In genomic region chr15:83209092-83209695, GRCm38 (mm10) we compare ENCODE assay signal across 9 mouse cellular contexts. TPM values are rescaled to one million over a fixed set of nuclear protein-coding genes. Genes with fewer than 3 reads are reported as not detected.
DNase-seq lines count a peak whose midpoint lies in the region; ATAC-seq lines count a peak whose summit lies in the region.
"Had no signal": no experiment of that assay in that cellular context is flagged by ENCODE, and none has a peak within 500 bp of the region (broad histone marks: within the 10 kb centered on the region; RNA-seq: fewer than 3 reads in every experiment).

No protein-coding gene starts in this region.

- no peak for DNase-seq in kidney, adult 11 months
- peak; percentile 33 for DNase-seq in embryo, embryonic 11 days
- peak; percentile 19 for DNase-seq in hindbrain, embryonic 11.5 days (ENCODE audit: low spot score)
- DNase-seq in right cerebral cortex, adult 18-20 months: no peak
- DNase-seq in cerebellum, postnatal 4 days (ENCODE audit: low spot score in 2 of 2): no peak
- no peak for DNase-seq in right cerebral cortex, postnatal 25 days
- DNase-seq: lung, adult 18-20 months had no signal

- peaks cover 19% of the 10 kb centered on the region for H3K4me1 ChIP-seq in kidney, embryonic 15.5 days
- no peaks in the 10 kb centered on the region for H3K4me1 ChIP-seq in hindbrain, embryonic 11.5 days (replicated peaks; ENCODE audit: control insufficient read depth, insufficient read depth, low read length)
- H3K4me1 ChIP-seq in midbrain, embryonic 13.5 days (replicated peaks): peaks cover 4% of the 10 kb centered on the region; the same call in 1 of the 2 replicates

- peak overlapping the region; percentile 59 for H3K4me2 ChIP-seq in kidney, embryonic 15.5 days
- no peak overlapping the region for H3K4me2 ChIP-seq in hindbrain, embryonic 11.5 days (replicated peaks; ENCODE audit: low read depth, low read length)
- peak overlapping the region; percentile 44 for H3K4me2 ChIP-seq in midbrain, embryonic 13.5 days (replicated peaks)

- 0 out of 2 replicates have a peak overlapping the region, but pooled peaks have one; percentile 5 for H3K9ac ChIP-seq in kidney, embryonic 15.5 days
- no peak overlapping the region for H3K9ac ChIP-seq in hindbrain, embryonic 11.5 days (ENCODE audit: low read depth, low read length)
- H3K9ac ChIP-seq in midbrain, embryonic 13.5 days (replicated peaks): no peak overlapping the region; the same call in 1 of the 2 replicates

- 38% methylated on average over 4 of the region's 4 CpGs for WGBS in kidney, embryonic 15.5 days
- 39% methylated on average over 4 of the region's 4 CpGs for WGBS in hindbrain, embryonic 11.5 days
- 40% methylated on average over 4 of the region's 4 CpGs for WGBS in midbrain, embryonic 13.5 days

- no peak overlapping the region for H3K27ac ChIP-seq in kidney, embryonic 15.5 days
- no peak overlapping the region for H3K27ac ChIP-seq in hindbrain, embryonic 11.5 days (ENCODE audit: low read depth, low read length)
- H3K27ac ChIP-seq in midbrain, embryonic 13.5 days: no peak overlapping the region

- H3K27me3 ChIP-seq in kidney, embryonic 15.5 days: no peaks in the 10 kb centered on the region
- no peaks in the 10 kb centered on the region; the same call in 1 of the 2 replicates for H3K27me3 ChIP-seq in hindbrain, embryonic 11.5 days (ENCODE audit: control insufficient read depth, insufficient read depth, low read length)
- 0 out of 2 replicates have a peak, but pooled peaks cover 3% of the 10 kb centered on the region for H3K27me3 ChIP-seq in midbrain, embryonic 13.5 days

- no peaks in the 10 kb centered on the region for H3K36me3 ChIP-seq in kidney, embryonic 15.5 days
- no peaks in the 10 kb centered on the region for H3K36me3 ChIP-seq in hindbrain, embryonic 11.5 days (ENCODE audit: control insufficient read depth, insufficient read depth, low read length)
- no peaks in the 10 kb centered on the region for H3K36me3 ChIP-seq in midbrain, embryonic 13.5 days

- no peaks in the 10 kb centered on the region for H3K9me3 ChIP-seq in kidney, embryonic 15.5 days (replicated peaks)
- no peaks in the 10 kb centered on the region for H3K9me3 ChIP-seq in hindbrain, embryonic 11.5 days (ENCODE audit: control insufficient read depth, low read length)
- H3K9me3 ChIP-seq in midbrain, embryonic 13.5 days: no peaks in the 10 kb centered on the region

- no peak for ATAC-seq in kidney, embryonic 15.5 days (replicated peaks; ENCODE audit: low FRiP score)
- ATAC-seq in hindbrain, embryonic 11.5 days (ENCODE audit: low FRiP score): no peak
- ATAC-seq in midbrain, embryonic 13.5 days: no peak

- H3K4me3 ChIP-seq in kidney, embryonic 15.5 days (replicated peaks): peak overlapping the region; percentile 32
- no peak overlapping the region for H3K4me3 ChIP-seq in hindbrain, embryonic 11.5 days (ENCODE audit: low read depth, low read length)
- peak overlapping the region; percentile 18; the same call in 1 of the 2 replicates for H3K4me3 ChIP-seq in midbrain, embryonic 13.5 days (replicated peaks)

RNA-seq across cellular contexts. Expression of gene Cyb5r3, which starts 36.8 kb away (rescaled TPM):
- polyA plus RNA-seq in kidney, embryonic 15.5 days (2015; fragmentation: Nextera tagmentation; extraction: Ambion mirVana): 150 and 166 TPM in 2 replicates
- polyA plus RNA-seq in hindbrain, embryonic 11.5 days (2014; fragmentation: Nextera tagmentation; extraction: Ambion mirVana): 182 and 205 TPM in 2 replicates
- 123 and 133 TPM in 2 replicates for polyA plus RNA-seq in midbrain, embryonic 13.5 days (2015; fragmentation: Nextera tagmentation; extraction: Ambion mirVana)

RNA-seq across cellular contexts. Expression of gene A4galt, which starts 42.4 kb away (rescaled TPM):
- 19.1 and 20.8 TPM in 2 replicates for polyA plus RNA-seq in kidney, embryonic 15.5 days (2015; fragmentation: Nextera tagmentation; extraction: Ambion mirVana)
- 1.7 and 1.8 TPM in 2 replicates for polyA plus RNA-seq in hindbrain, embryonic 11.5 days (2014; fragmentation: Nextera tagmentation; extraction: Ambion mirVana)
- 1.9 and 2.4 TPM in 2 replicates for polyA plus RNA-seq in midbrain, embryonic 13.5 days (2015; fragmentation: Nextera tagmentation; extraction: Ambion mirVana)

Comparison
In these comparisons a context has a peak if more than half of its experiments do, and no peak if none do; other contexts are left out.
1. DNase-seq: peak in embryo, embryonic 11 days (single experiment) and hindbrain, embryonic 11.5 days (single experiment); none in kidney, adult 11 months (single experiment), right cerebral cortex, adult 18-20 months (single experiment), cerebellum, postnatal 4 days (0 of 2) and right cerebral cortex, postnatal 25 days (single experiment).